Mouse (Mus musculus): ENCODE data around the gene Kcnma1. TPM values are rescaled to one million over a fixed set of nuclear protein-coding genes. Genes with fewer than 3 reads are reported as not detected.

Gene Kcnma1
- total RNA-seq, 1 experiment, result 0.49 TPM

- in situ Hi-C loops (cut with MboI; ENCODE audit: low sequenced_read_pairs in 2 of 2, unreplicated experiment in 2 of 2), result no loop called here
- Histone ChIP-seq H3K4me1 (ENCODE audit: control insufficient read depth in 2 of 2, insufficient read depth in 2 of 2, low read length in 2 of 2, poor library complexity in 1 of 2) (no peaks in the 10 kb centered on the region), H3K36me3 (ENCODE audit: control insufficient read depth, insufficient read depth, low read length, poor library complexity, severe bottlenecking) (no peaks in the 10 kb centered on the region), H3K9me3 (ENCODE audit: control insufficient read depth, insufficient read depth, low read depth, low read length) (no peaks in the 10 kb centered on the region), H3K4me3 (ENCODE audit: insufficient read depth in 1 of 2, low read depth in 1 of 2, low read length in 2 of 2, poor library complexity in 1 of 2, severe bottlenecking in 1 of 2) (no peak overlapping the region), H3K27ac (ENCODE audit: insufficient read depth, low read depth, low read length, poor library complexity, severe bottlenecking) (no peak overlapping the region), H3K9ac (ENCODE audit: insufficient read depth, low read depth, low read length, poor library complexity, severe bottlenecking) (no peak overlapping the region)
- DNase-seq (ENCODE audit: low read depth, low spot score), result no peak
- TF ChIP-seq ZC3H11A (IDR thresholded peaks at IDR 0.05; ENCODE audit: borderline replicate concordance, low read depth, low read length) (no peak), CHD2 (IDR thresholded peaks at IDR 0.05; ENCODE audit: low read depth, low read length) (no peak), ZNF384 (IDR thresholded peaks at IDR 0.05; ENCODE audit: low read depth, low read length) (no peak), MAFK (IDR thresholded peaks at IDR 0.05; ENCODE audit: insufficient read depth, low read depth, low read length) (no peak), HCFC1 (IDR thresholded peaks at IDR 0.05; ENCODE audit: borderline replicate concordance, insufficient read depth, low read length) (no peak)
Observed at GRCm38 (mm10) chr14:23942103-23942502, 72.2 kb downstream of the Kcnma1 start.

GRCm38 (mm10) chr14:23935016-23935415 is 79.3 kb downstream of the Kcnma1 start:
- TF ChIP-seq ZC3H11A (IDR thresholded peaks at IDR 0.05; ENCODE audit: borderline replicate concordance, low read depth, low read length) (no peak), CHD2 (IDR thresholded peaks at IDR 0.05; ENCODE audit: low read depth, low read length) (no peak), ZNF384 (IDR thresholded peaks at IDR 0.05; ENCODE audit: low read depth, low read length) (no peak), MAFK (IDR thresholded peaks at IDR 0.05; ENCODE audit: insufficient read depth, low read depth, low read length) (no peak), HCFC1 (IDR thresholded peaks at IDR 0.05; ENCODE audit: borderline replicate concordance, insufficient read depth, low read length) (no peak)

GRCm38 (mm10) chr14:23931671-23932071 is 82.6 kb downstream of the Kcnma1 start:
- Histone ChIP-seq H3K9me3 (ENCODE audit: control insufficient read depth, insufficient read depth, low read depth, low read length) (no peaks in the 10 kb centered on the region), H3K36me3 (ENCODE audit: control insufficient read depth, insufficient read depth, low read length, poor library complexity, severe bottlenecking) (no peaks in the 10 kb centered on the region), H3K27ac (ENCODE audit: insufficient read depth, low read depth, low read length, poor library complexity, severe bottlenecking) (no peak overlapping the region), H3K4me3 (ENCODE audit: insufficient read depth in 1 of 2, low read depth in 1 of 2, low read length in 2 of 2, poor library complexity in 1 of 2, severe bottlenecking in 1 of 2) (no peak overlapping the region), H3K4me1 (ENCODE audit: control insufficient read depth in 2 of 2, insufficient read depth in 2 of 2, low read length in 2 of 2, poor library complexity in 1 of 2) (no peaks in the 10 kb centered on the region), H3K9ac (ENCODE audit: insufficient read depth, low read depth, low read length, poor library complexity, severe bottlenecking) (no peak overlapping the region)
- in situ Hi-C loops (cut with MboI; ENCODE audit: low sequenced_read_pairs in 2 of 2, unreplicated experiment in 2 of 2), result no loop called here
- DNase-seq (ENCODE audit: low read depth, low spot score), result no peak
- TF ChIP-seq CHD2 (IDR thresholded peaks at IDR 0.05; ENCODE audit: low read depth, low read length) (no peak), ZC3H11A (IDR thresholded peaks at IDR 0.05; ENCODE audit: borderline replicate concordance, low read depth, low read length) (no peak), HCFC1 (IDR thresholded peaks at IDR 0.05; ENCODE audit: borderline replicate concordance, insufficient read depth, low read length) (no peak), ZNF384 (IDR thresholded peaks at IDR 0.05; ENCODE audit: low read depth, low read length) (no peak)

More at GRCm38 (mm10) chr14:23935016-23935415, 79.3 kb downstream of the Kcnma1 start:
- no peak for DNase-seq (ENCODE audit: low read depth, low spot score)
- Histone ChIP-seq H3K4me3 (ENCODE audit: insufficient read depth in 1 of 2, low read depth in 1 of 2, low read length in 2 of 2, poor library complexity in 1 of 2, severe bottlenecking in 1 of 2) (no peak overlapping the region), H3K36me3 (ENCODE audit: control insufficient read depth, insufficient read depth, low read length, poor library complexity, severe bottlenecking) (no peaks in the 10 kb centered on the region), H3K27ac (ENCODE audit: insufficient read depth, low read depth, low read length, poor library complexity, severe bottlenecking) (no peak overlapping the region), H3K9me3 (ENCODE audit: control insufficient read depth, insufficient read depth, low read depth, low read length) (no peaks in the 10 kb centered on the region), H3K9ac (ENCODE audit: insufficient read depth, low read depth, low read length, poor library complexity, severe bottlenecking) (no peak overlapping the region), H3K4me1 (ENCODE audit: control insufficient read depth in 2 of 2, insufficient read depth in 2 of 2, low read length in 2 of 2, poor library complexity in 1 of 2) (no peaks in the 10 kb centered on the region)
- in situ Hi-C loops (cut with MboI; ENCODE audit: low sequenced_read_pairs in 2 of 2, unreplicated experiment in 2 of 2), result no loop called here

GRCm38 (mm10) chr14:23929168-23929567 is 85.1 kb downstream of the Kcnma1 start:
- H3K4me1 ChIP-seq (ENCODE audit: control insufficient read depth in 2 of 2, insufficient read depth in 2 of 2, low read length in 2 of 2, poor library complexity in 1 of 2), result no peaks in the 10 kb centered on the region
- in situ Hi-C loops (cut with MboI; ENCODE audit: low sequenced_read_pairs in 2 of 2, unreplicated experiment in 2 of 2), result no loop called here
- no peaks in the 10 kb centered on the region for H3K36me3 ChIP-seq (ENCODE audit: control insufficient read depth, insufficient read depth, low read length, poor library complexity, severe bottlenecking)
- H3K9me3 ChIP-seq (ENCODE audit: control insufficient read depth, insufficient read depth, low read depth, low read length), result no peaks in the 10 kb centered on the region
- H3K27ac ChIP-seq (ENCODE audit: insufficient read depth, low read depth, low read length, poor library complexity, severe bottlenecking), result no peak overlapping the region
- DNase-seq (ENCODE audit: low read depth, low spot score), result no peak
- no peak for TF ChIP-seq ZNF384 (IDR thresholded peaks at IDR 0.05; ENCODE audit: low read depth, low read length)
- no peak for TF ChIP-seq HCFC1 (IDR thresholded peaks at IDR 0.05; ENCODE audit: borderline replicate concordance, insufficient read depth, low read length)
- no peak for TF ChIP-seq CHD2 (IDR thresholded peaks at IDR 0.05; ENCODE audit: low read depth, low read length)
- TF ChIP-seq MAFK (IDR thresholded peaks at IDR 0.05; ENCODE audit: insufficient read depth, low read depth, low read length), result no peak
- TF ChIP-seq ZC3H11A (IDR thresholded peaks at IDR 0.05; ENCODE audit: borderline replicate concordance, low read depth, low read length), result no peak
- no peak overlapping the region for H3K9ac ChIP-seq (ENCODE audit: insufficient read depth, low read depth, low read length, poor library complexity, severe bottlenecking)
- no peak overlapping the region for H3K4me3 ChIP-seq (ENCODE audit: insufficient read depth in 1 of 2, low read depth in 1 of 2, low read length in 2 of 2, poor library complexity in 1 of 2, severe bottlenecking in 1 of 2)

GRCm38 (mm10) chr14:23923356-23923755 is 90.9 kb downstream of the Kcnma1 start:
- H3K9ac ChIP-seq (ENCODE audit: insufficient read depth, low read depth, low read length, poor library complexity, severe bottlenecking), result no peak overlapping the region
- H3K36me3 ChIP-seq (ENCODE audit: control insufficient read depth, insufficient read depth, low read length, poor library complexity, severe bottlenecking), result no peaks in the 10 kb centered on the region
- TF ChIP-seq MAFK (IDR thresholded peaks at IDR 0.05; ENCODE audit: insufficient read depth, low read depth, low read length), result no peak
- no peak for TF ChIP-seq CHD2 (IDR thresholded peaks at IDR 0.05; ENCODE audit: low read depth, low read length)
- TF ChIP-seq ZNF384 (IDR thresholded peaks at IDR 0.05; ENCODE audit: low read depth, low read length), result no peak
- TF ChIP-seq ZC3H11A (IDR thresholded peaks at IDR 0.05; ENCODE audit: borderline replicate concordance, low read depth, low read length), result no peak
- TF ChIP-seq HCFC1 (IDR thresholded peaks at IDR 0.05; ENCODE audit: borderline replicate concordance, insufficient read depth, low read length), result no peak
- in situ Hi-C loops (cut with MboI; ENCODE audit: low sequenced_read_pairs in 2 of 2, unreplicated experiment in 2 of 2), result no loop called here
- H3K27ac ChIP-seq (ENCODE audit: insufficient read depth, low read depth, low read length, poor library complexity, severe bottlenecking), result no peak overlapping the region
- H3K4me3 ChIP-seq (ENCODE audit: insufficient read depth in 1 of 2, low read depth in 1 of 2, low read length in 2 of 2, poor library complexity in 1 of 2, severe bottlenecking in 1 of 2), result no peak overlapping the region
- DNase-seq (ENCODE audit: low read depth, low spot score), result no peak
- no peaks in the 10 kb centered on the region for H3K9me3 ChIP-seq (ENCODE audit: control insufficient read depth, insufficient read depth, low read depth, low read length)
- no peaks in the 10 kb centered on the region for H3K4me1 ChIP-seq (ENCODE audit: control insufficient read depth in 2 of 2, insufficient read depth in 2 of 2, low read length in 2 of 2, poor library complexity in 1 of 2)

Measured in ES-E14 (cell line).